Mouse (Mus musculus): Measurements from ENCODE around the gene Rps19.

DNA sequence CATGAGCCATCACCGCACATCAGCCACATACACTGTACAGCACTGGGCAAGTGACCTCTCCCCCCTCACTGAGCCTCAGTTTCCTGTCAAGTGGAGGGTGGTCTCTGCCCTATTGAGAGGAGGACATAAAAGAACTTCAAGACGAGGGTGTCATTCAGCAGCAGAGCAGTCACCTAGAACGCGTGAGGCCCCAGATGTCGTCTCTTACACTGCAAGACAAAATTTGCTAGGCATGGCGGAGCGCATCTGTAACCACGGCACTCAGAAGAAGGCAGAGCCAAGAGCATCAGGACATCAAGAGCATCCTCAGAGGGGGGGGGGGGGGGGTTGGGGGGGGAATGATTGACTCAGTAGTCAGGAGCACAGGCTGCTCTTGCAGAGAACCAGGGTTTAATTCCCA lies 12.1 kb downstream of the Rps19 start:
- TF ChIP-seq CTCF (IDR thresholded peaks at IDR 0.05; ENCODE audit: borderline replicate concordance, extremely low read depth, insufficient read depth, insufficient read length) (no peak), POLR2A (IDR thresholded peaks at IDR 0.05; ENCODE audit: borderline replicate concordance, extremely low read depth, insufficient read depth, insufficient read length, poor library complexity, severe bottlenecking) (no peak)

Measured in brain, embryonic 14.5 days (tissue).